Mouse (Mus musculus) heart, postnatal 0 days (tissue): ENCODE data around the gene Pbp2.

Experiments
- CTCF ChIP-seq: IDR thresholded peaks from 2 replicates; pipeline ENCODE4 v1.5.1; 2016; ENCODE audit warnings: antibody characterized with exemption, control low read depth, low read depth
- EP300 ChIP-seq: IDR thresholded peaks from 2 replicates; pipeline ENCODE4 v1.6.1; 2016; ENCODE audit warnings: antibody characterized with exemption, low read depth

- no peak for TF ChIP-seq CTCF
- TF ChIP-seq EP300: no peak
Measured at GRCm38 (mm10) chr6:135268392-135268791, 41.8 kb downstream of the Pbp2 start.
